Mouse (Mus musculus) heart, embryonic 10.5 days (tissue): ENCODE measurements at regions not wholly inside any gene's neighbourhood (a gene's known extent, or its start where the extent isn't known, plus 50 kb on each side); places are given as distances from the start of the nearest gene placed in this dataset.

Experiments used
- DNase-seq: peaks from one replicate; pipeline ENCODE4 v3.0.0-alpha.2; 2017; ENCODE audit warnings: low spot score
- H3K27ac ChIP-seq: fragments of 300-500 bp; sonication (generic); 2 replicates; pipeline ENCODE4 v1.5.1; 2016; ENCODE audit warnings: mild to moderate bottlenecking
- H3K27me3 ChIP-seq: fragments of 300-500 bp; sonication (generic); 2 replicates; pipeline ENCODE4 v1.6.1; 2016; ENCODE audit warnings: mild to moderate bottlenecking; ENCODE audit not compliant: poor library complexity, insufficient read depth, severe bottlenecking
- H3K36me3 ChIP-seq: fragments of 300-500 bp; sonication (generic); 2 replicates; pipeline ENCODE4 v1.6.1; 2016; ENCODE audit warnings: mild to moderate bottlenecking, moderate library complexity
- H3K4me1 ChIP-seq: fragments of 300-500 bp; sonication (generic); 2 replicates; pipeline ENCODE4 v1.6.1; 2016; ENCODE audit warnings: mild to moderate bottlenecking
- H3K4me3 ChIP-seq: fragments of 300-500 bp; sonication (generic); 2 replicates; pipeline ENCODE4 v1.5.1; 2016; ENCODE audit warnings: mild to moderate bottlenecking, moderate library complexity
- H3K9me3 ChIP-seq: fragments of 300-500 bp; sonication (generic); 2 replicates; pipeline ENCODE4 v1.6.1; 2016; ENCODE audit warnings: mild to moderate bottlenecking, moderate library complexity
- WGBS: fragments of 180-500 bp; shearing (Covaris S2); methylation state at CpG from one replicate; pipeline ENCODE4 v1.1.7; 2016; 5-methylcytosine and 5-hydroxymethylcytosine counted together

DNA sequence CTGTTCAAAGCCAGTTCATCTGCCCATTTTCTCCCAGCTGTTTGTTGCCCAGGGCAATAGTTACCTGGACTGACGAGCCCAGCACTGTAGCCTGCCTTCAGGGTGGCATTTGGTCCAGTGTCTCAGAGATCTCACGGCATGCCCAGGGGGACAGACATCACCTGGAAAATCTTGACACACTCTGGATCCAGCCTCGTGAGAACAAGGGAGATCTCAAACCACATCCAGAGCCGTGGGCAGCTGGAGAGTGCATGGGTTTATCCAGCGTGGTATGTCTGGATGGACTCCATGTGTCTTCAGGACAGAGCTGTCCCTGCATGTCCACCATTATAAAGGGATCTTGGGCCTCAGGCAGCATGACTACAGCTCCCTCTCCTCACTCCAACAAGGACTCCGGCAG is 116.6 kb upstream of the Zdhhc25 start:
- Histone ChIP-seq H3K4me3 (no peak overlapping the region), H3K27ac (no peak overlapping the region), H3K4me1 (no peaks in the 10 kb centered on the region), H3K9me3 (no peaks in the 10 kb centered on the region), H3K36me3 (no peaks in the 10 kb centered on the region), H3K27me3 (no peaks in the 10 kb centered on the region)
- DNase-seq, result peak; percentile 68
- 77% methylated on average over 6 of the region's 6 CpGs for WGBS

DNA sequence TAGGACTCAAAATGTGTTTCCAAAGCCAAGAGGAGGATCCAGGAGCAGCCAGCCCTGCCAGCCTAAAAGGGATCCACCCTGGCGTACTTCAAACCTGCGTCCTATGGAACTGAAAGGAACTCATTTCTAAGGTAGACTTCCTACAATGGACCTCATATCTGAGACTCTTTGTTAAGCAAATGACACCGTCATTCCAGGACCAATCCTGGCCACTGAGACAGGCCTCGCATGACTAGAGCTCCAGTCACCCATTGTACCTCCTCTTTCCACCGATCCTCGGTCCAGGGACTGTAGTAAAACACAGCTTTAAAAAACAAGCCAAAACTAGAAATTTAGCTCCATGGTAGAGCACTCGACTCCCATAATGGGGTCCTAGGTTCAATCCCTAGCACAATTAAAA is 110.4 kb upstream of the Zdhhc25 start:
- Histone ChIP-seq H3K36me3 (no peaks in the 10 kb centered on the region), H3K4me3 (no peak overlapping the region), H3K27ac (no peak overlapping the region), H3K27me3 (no peaks in the 10 kb centered on the region), H3K9me3 (no peaks in the 10 kb centered on the region), H3K4me1 (no peaks in the 10 kb centered on the region)
- WGBS, result 85% methylated on average over 7 of the region's 7 CpGs
- no peak for DNase-seq

DNA sequence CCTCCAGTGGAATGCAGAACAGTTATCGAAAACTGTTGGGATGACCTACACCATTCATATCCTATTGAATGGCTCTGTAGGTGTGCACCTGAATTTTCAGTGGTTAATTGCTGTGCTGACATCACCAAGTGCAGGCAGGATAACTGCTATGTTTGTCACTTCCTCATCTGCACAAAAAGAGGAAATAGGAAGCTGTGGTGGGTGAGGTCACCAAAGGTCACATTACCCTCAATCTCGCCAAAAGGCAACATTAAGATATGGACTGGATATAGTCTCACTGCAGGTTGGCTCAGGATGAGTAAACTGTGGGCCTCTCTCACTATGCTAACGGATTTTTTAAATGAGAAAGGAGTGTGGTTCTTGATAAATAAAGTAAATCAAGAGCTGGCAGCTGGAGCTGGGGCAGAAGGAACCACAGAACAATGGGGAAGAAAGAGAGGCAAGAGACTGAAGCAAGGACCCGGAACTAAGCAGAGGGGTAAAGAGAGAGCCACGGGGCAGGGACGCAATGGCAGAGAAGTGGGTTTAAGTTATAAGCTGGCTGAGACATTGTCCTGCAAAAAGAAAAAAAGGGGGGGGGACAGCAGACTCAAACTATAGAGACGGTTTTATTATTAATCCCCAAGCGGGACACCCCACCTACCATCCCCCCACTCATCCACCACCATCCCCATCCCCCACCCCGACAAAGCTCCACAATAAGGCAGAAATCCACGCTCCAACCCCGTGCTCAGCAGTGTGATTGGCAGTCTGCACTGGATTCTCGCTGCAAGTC is 109.6 kb upstream of the Zdhhc25 start:
- Histone ChIP-seq H3K27me3 (no peaks in the 10 kb centered on the region), H3K4me3 (no peak overlapping the region), H3K36me3 (no peaks in the 10 kb centered on the region), H3K27ac (no peak overlapping the region), H3K9me3 (no peaks in the 10 kb centered on the region), H3K4me1 (no peaks in the 10 kb centered on the region)
- DNase-seq, result no peak
- WGBS, result 68% methylated on average over 12 of the region's 12 CpGs

DNA sequence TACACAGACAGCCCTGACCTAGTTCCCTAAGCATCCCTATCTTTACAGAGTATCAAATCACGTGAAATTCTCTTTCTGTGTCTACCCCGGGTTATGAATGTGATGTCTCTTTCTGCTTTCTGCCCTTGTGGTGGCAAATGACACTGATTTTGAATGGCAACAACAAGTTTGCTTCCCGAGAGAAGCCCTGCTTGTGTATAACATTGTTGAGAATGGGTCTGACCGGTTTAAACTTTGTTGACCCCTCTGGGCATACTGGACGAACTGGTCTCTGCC is 109.1 kb upstream of the Zdhhc25 start:
- H3K27me3 ChIP-seq, result no peaks in the 10 kb centered on the region
- H3K4me1 ChIP-seq, result no peaks in the 10 kb centered on the region
- no peak overlapping the region for H3K4me3 ChIP-seq
- H3K9me3 ChIP-seq, result no peaks in the 10 kb centered on the region
- DNase-seq, result no peak
- WGBS, result 71% methylated on average over 5 of the region's 5 CpGs
- no peak overlapping the region for H3K27ac ChIP-seq
- H3K36me3 ChIP-seq, result no peaks in the 10 kb centered on the region

DNA sequence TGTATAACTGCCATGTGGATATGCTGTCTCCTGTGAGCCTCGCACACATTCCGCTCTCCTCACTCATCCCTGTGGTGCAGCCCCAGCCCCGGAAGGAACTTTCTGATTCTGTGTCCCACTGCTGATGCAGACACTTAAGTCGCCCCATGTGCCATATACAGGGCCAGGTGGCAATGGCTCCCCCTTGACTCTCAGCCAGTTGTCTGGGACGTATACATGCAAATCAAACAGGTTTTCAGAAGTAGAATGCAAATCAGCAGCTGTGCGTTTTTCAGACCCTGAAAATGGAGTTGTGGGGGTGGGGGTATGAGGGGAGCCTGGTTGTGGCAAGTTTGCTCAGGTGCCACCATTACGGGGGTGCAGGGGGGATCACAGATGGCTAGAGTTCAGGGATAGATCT is 102.1 kb upstream of the Zdhhc25 start:
- Histone ChIP-seq H3K4me1 (no peaks in the 10 kb centered on the region), H3K27me3 (no peaks in the 10 kb centered on the region), H3K27ac (no peak overlapping the region), H3K36me3 (no peaks in the 10 kb centered on the region), H3K4me3 (no peak overlapping the region), H3K9me3 (no peaks in the 10 kb centered on the region)
- DNase-seq, result no peak
- WGBS, result 87% methylated on average over 7 of the region's 7 CpGs

DNA sequence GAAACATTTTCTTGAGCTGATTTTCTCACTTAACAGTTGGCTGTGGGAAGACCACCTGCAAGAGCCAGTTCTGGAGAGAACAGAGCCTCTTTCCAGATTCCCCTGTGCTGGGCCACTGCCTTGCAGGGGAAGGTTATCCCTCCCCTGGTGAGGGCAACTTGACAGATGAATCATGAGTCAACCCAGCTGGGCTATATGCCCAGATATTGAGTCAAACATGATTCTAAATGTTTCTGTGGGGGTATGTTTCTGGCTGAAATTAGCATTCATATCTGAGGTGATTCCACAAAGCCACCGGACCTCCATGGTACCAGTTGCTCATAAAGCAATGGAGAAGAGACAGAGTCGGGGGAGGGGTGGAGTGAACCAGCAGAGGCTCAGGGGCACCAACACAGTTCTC is 97.8 kb upstream of the Zdhhc25 start:
- DNase-seq, result no peak
- no peaks in the 10 kb centered on the region for H3K27me3 ChIP-seq
- H3K9me3 ChIP-seq, result no peaks in the 10 kb centered on the region
- 84% methylated on average over 2 of the region's 2 CpGs for WGBS
- H3K4me1 ChIP-seq, result no peaks in the 10 kb centered on the region
- no peak overlapping the region for H3K27ac ChIP-seq
- H3K4me3 ChIP-seq, result no peak overlapping the region
- H3K36me3 ChIP-seq, result no peaks in the 10 kb centered on the region

DNA sequence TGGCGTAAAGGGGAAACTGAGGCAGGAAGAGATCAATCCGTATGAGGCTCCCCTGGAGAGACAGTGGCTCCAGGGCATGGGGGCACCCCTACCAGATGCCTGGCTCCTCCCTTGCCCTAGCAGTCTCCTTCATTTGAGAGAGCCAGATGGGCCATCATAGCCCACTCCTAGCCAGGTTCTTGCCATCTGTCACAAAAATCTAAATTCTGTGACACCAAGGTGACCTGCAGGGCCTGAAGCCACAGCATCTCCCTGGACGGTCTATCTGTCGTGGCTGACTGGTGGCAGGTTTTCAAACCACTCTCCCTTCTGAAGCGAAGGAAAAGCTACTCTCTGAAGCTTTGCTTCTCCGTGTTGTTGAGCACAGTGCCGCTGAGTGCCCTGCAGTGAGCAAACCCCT is 96.2 kb upstream of the Zdhhc25 start:
- no peaks in the 10 kb centered on the region for H3K36me3 ChIP-seq
- WGBS, result 74% methylated on average over 7 of the region's 7 CpGs
- no peaks in the 10 kb centered on the region for H3K27me3 ChIP-seq
- no peak for DNase-seq
- no peaks in the 10 kb centered on the region for H3K4me1 ChIP-seq
- no peaks in the 10 kb centered on the region for H3K9me3 ChIP-seq
- no peak overlapping the region for H3K4me3 ChIP-seq
- no peak overlapping the region for H3K27ac ChIP-seq

DNA sequence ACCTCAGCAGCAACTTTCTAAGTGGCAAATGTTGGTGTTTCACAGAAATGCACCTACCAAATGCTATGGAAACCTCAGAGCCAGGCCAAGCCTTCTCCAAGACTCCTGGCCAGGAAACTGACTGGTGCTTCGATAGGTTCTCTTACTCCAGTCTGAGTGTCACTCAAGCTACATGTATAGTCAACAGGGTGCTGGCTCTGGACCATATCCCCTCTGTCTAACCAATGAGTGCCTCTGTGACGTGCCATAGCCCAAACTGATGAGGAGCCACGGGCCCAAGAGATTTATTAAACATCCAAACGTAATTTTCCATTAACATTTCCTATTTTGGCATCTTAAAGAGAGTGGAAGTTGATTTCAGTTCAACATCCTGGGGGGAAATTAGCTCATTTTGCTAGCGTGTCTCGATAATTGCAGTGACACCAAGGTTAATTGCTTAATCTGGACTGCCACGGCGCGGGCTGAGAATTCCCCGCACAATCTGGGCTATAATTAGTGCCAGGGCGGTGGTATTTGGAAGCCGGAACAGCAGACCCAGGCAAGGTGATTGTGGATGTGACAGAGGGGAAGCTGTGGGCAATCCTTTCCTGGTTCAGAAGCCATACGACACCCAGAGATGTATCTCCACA is 94.5 kb upstream of the Zdhhc25 start:
- WGBS, result 73% methylated on average over 13 of the region's 13 CpGs
- Histone ChIP-seq H3K9me3 (no peaks in the 10 kb centered on the region), H3K4me3 (no peak overlapping the region), H3K27me3 (no peaks in the 10 kb centered on the region), H3K36me3 (no peaks in the 10 kb centered on the region), H3K27ac (no peak overlapping the region), H3K4me1 (no peaks in the 10 kb centered on the region)
- no peak for DNase-seq

DNA sequence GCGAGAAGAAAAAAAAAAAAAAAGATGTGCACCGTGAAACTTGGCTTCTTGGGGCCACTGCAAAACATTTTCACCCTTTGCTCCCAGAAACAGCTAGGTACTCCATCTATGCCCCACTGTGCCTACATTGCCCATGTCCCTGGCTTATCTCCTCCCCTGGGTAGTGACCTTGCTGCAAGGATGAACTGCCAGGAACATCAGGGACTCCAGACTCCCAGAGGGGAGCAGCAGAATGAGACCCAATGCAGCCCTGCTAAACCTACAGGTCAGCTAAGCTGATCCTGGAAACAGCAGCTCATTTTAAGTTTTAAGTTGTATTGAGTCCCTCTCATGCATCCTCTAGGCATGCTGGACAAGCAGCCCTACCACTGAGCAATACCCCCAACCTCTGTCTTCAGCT is 92.2 kb upstream of the Zdhhc25 start:
- no peaks in the 10 kb centered on the region for H3K4me1 ChIP-seq

DNA sequence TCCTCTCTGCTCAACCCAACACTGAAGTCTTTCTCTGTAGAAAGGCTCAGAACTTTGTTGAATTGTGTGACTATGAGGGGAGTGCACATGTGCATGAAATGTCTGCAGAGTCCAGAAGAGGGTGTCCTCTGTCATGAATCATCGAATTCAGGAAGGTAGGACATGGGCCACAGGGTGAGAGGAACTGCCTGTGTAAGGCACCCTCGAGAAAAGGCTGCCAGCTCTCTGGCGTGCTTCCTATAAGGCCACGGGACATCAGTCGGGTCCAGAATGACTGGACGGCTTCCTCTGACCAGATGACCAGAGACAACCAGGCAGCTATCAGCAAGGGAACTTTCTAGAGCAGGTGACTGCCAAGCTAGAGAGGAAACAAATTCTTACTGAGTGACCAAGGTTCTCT is 91.1 kb upstream of the Zdhhc25 start:
- WGBS, result 73% methylated on average over 6 of the region's 6 CpGs
- no peaks in the 10 kb centered on the region for H3K27me3 ChIP-seq
- no peaks in the 10 kb centered on the region for H3K36me3 ChIP-seq
- no peak overlapping the region for H3K4me3 ChIP-seq
- H3K27ac ChIP-seq, result no peak overlapping the region
- H3K4me1 ChIP-seq, result no peaks in the 10 kb centered on the region
- H3K9me3 ChIP-seq, result no peaks in the 10 kb centered on the region
- DNase-seq, result no peak

More for the DNA sequence above, 92.2 kb upstream of the Zdhhc25 start:
- H3K27ac ChIP-seq, result no peak overlapping the region
- no peak overlapping the region for H3K4me3 ChIP-seq
- H3K27me3 ChIP-seq, result no peaks in the 10 kb centered on the region
- 59% methylated on average over 2 of the region's 2 CpGs for WGBS
- no peaks in the 10 kb centered on the region for H3K36me3 ChIP-seq
- no peaks in the 10 kb centered on the region for H3K9me3 ChIP-seq
- no peak for DNase-seq

DNA sequence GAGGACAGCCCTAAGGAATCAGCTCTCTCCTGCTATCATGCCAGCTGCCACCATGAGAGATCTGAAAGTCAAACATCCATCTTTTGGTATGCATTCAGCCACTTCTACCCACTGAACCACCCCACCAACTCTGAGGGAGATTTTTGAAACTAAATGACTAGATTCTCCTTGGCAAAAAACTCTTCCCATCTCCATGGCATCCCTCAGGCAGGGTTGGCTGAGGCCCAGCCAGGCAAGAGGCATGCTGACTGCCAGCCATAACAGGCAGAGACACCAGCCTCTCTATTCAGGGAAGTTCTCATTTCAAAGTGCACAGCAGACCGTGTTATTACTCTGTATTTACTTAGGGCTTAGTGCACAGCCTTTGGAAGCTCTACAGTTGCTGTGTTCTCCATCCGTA is 90.5 kb upstream of the Zdhhc25 start:
- no peaks in the 10 kb centered on the region for H3K36me3 ChIP-seq
- no peaks in the 10 kb centered on the region for H3K27me3 ChIP-seq
- no peaks in the 10 kb centered on the region for H3K9me3 ChIP-seq
- H3K27ac ChIP-seq, result no peak overlapping the region
- DNase-seq, result no peak
- H3K4me1 ChIP-seq, result no peaks in the 10 kb centered on the region
- no peak overlapping the region for H3K4me3 ChIP-seq
- 87% methylated on average over 2 of the region's 2 CpGs for WGBS

DNA sequence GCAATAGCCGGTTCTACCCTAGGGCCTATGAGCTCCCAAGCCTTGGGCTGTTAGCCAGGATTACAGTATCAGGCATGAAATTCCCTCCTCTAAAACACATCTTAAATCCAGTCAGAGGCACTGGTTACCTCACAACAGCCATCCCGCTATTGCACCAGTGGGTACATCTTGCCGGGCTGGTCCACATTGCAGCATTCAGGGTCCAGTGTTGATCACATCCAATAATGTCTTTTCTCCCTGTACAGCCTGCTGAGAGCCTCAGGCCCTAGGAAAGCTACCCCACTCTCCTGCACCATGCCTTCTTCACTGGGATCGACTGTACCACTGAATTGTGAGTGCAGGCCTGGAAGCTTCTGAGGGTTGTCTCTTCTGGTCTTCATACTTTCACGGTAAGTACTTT is 86.0 kb upstream of the Zdhhc25 start:
- no peaks in the 10 kb centered on the region for H3K27me3 ChIP-seq
- H3K4me3 ChIP-seq, result no peak overlapping the region
- H3K27ac ChIP-seq, result no peak overlapping the region
- no peaks in the 10 kb centered on the region for H3K9me3 ChIP-seq
- no peaks in the 10 kb centered on the region for H3K36me3 ChIP-seq
- no peak for DNase-seq
- 0 out of 2 replicates have a peak, but pooled peaks cover 5% of the 10 kb centered on the region for H3K4me1 ChIP-seq
- 87% methylated on average over 5 of the region's 5 CpGs for whole genome bisulfite sequencing

DNA sequence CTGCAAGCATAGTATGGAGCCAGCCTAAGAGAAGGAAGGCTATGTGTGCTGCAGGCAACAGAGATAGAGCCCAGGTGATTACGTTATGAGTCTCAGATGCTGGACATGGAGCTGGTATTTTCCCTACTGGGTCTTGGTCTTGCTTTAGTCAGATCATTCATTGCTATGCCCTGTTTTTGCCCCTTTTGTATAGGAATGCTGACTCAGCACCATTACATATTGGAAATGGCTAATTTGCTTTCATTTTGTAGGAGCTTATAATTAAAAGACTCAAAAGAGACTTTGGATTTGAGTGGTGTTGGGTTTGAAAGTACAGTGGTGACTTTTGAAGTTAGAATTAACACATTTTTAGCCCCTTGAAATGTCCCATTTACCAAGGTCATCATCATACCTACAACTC is 68.9 kb upstream of the Zdhhc25 start:
- no peaks in the 10 kb centered on the region for H3K9me3 ChIP-seq
- H3K4me1 ChIP-seq, result no peaks in the 10 kb centered on the region
- DNase-seq, result no peak
- H3K27ac ChIP-seq, result no peak overlapping the region
- no peaks in the 10 kb centered on the region for H3K27me3 ChIP-seq
- H3K36me3 ChIP-seq, result no peaks in the 10 kb centered on the region
- 81% methylated on average over 1 of the region's 1 CpGs for WGBS
- H3K4me3 ChIP-seq, result no peak overlapping the region

DNA sequence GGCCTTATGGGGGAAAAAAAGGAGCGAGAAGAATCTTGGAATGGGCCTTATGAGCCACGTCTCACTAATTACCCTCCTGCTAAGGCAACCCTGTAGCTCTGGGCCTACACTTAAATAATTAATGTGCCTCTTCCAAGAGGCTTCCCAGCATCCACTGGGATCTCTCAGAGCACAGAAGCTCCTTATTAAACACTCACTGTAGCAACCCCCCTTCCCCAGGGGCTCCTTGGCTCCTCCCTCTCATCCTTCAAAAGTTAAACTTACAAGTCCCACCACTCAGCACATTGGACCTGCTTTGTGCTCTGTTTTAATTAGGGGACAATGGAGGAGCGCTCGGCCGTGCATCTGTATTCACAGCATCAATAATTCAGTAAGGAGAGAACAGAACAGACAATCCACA is 68.1 kb upstream of the Zdhhc25 start:
- Histone ChIP-seq H3K36me3 (no peaks in the 10 kb centered on the region), H3K4me1 (no peaks in the 10 kb centered on the region), H3K27ac (no peak overlapping the region), H3K9me3 (no peaks in the 10 kb centered on the region), H3K27me3 (no peaks in the 10 kb centered on the region), H3K4me3 (no peak overlapping the region)
- DNase-seq, result no peak
- 80% methylated on average over 5 of the region's 5 CpGs for WGBS
